In genomic region chr6:38164705-38165104, GRCm38 (mm10) we compare ENCODE assay signal across 36 mouse cellular contexts. TPM values are rescaled to one million over a fixed set of nuclear protein-coding genes. Genes with fewer than 3 reads are reported as not detected.
DNase-seq lines count a peak whose midpoint lies in the region; ATAC-seq and TF ChIP-seq lines count a peak whose summit lies in the region.
"Had no signal": no experiment of that assay in that cellular context is flagged by ENCODE, and none has a peak within 500 bp of the region (broad histone marks: within the 10 kb centered on the region; RNA-seq: fewer than 3 reads in every experiment).

No protein-coding gene starts in this region.

- peak overlapping the region; percentile 59; the same call in 1 of the 2 replicates for H3K27ac ChIP-seq in kidney, embryonic 14.5 days (ENCODE audit: low read depth, low read length)
- peak overlapping the region; percentile 83 for H3K27ac ChIP-seq in limb, embryonic 12.5 days
- no peak overlapping the region for H3K27ac ChIP-seq in gastrocnemius, adult 2 months
- H3K27ac ChIP-seq: embryonic facial prominence, embryonic 15.5 days; heart, adult 2 months; heart, embryonic 13.5 days; hindbrain, embryonic 15.5 days; kidney, postnatal 0 days; liver, embryonic 12.5 days; midbrain, embryonic 12.5 days had no signal

- no peak overlapping the region for H3K4me2 ChIP-seq in kidney, embryonic 14.5 days (replicated peaks; ENCODE audit: low read depth, low read length)
- H3K4me2 ChIP-seq in limb, embryonic 12.5 days: peak overlapping the region; percentile 6; the same call in 1 of the 2 replicates
- H3K4me2 ChIP-seq: embryonic facial prominence, embryonic 15.5 days; heart, embryonic 13.5 days; hindbrain, embryonic 15.5 days; liver, embryonic 12.5 days; midbrain, embryonic 12.5 days; neural tube, embryonic 13.5 days had no signal

- no peak for TF ChIP-seq CTCF in gastrocnemius, adult 2 months (IDR thresholded peaks at IDR 0.05)

- peaks cover 18% of the 10 kb centered on the region; the same call in 1 of the 2 replicates for H3K36me3 ChIP-seq in kidney, embryonic 14.5 days (ENCODE audit: control insufficient read depth, insufficient read depth, low read length)
- peaks cover 49% of the 10 kb centered on the region for H3K36me3 ChIP-seq in limb, embryonic 12.5 days

- no peak for DNase-seq in kidney, postnatal 10 days
- peak; percentile 36 for DNase-seq in right cerebral cortex, postnatal 14 days
- DNase-seq in right cerebral cortex, postnatal 4 days: no peak
- no peak for DNase-seq in gastrocnemius, adult 2 months
- DNase-seq in urinary bladder, adult 18-20 months (ENCODE audit: low spot score in 2 of 2): no peak
- no peak for DNase-seq in MN1 (ENCODE audit: low spot score)
- DNase-seq: adrenal gland, postnatal 14 days; cerebellum, adult 11-12 months; cerebellum, adult 9-11 months; heart, adult 2 months; heart, postnatal 10 days; kidney, adult 11 months; layer of hippocampus, postnatal 36 days; liver, postnatal 0 days; lung, postnatal 36 days; thymus, postnatal 14 days had no signal

- no peak overlapping the region for H3K4me3 ChIP-seq in kidney, embryonic 14.5 days (ENCODE audit: low read length)
- no peak overlapping the region for H3K4me3 ChIP-seq in limb, embryonic 12.5 days (replicated peaks)
- no peak overlapping the region for H3K4me3 ChIP-seq in gastrocnemius, adult 2 months
- H3K4me3 ChIP-seq: embryonic facial prominence, embryonic 15.5 days; heart, adult 2 months; heart, embryonic 13.5 days; hindbrain, embryonic 15.5 days; liver, embryonic 12.5 days; midbrain, embryonic 12.5 days; neural tube, embryonic 13.5 days had no signal

- no peak overlapping the region for H3K9ac ChIP-seq in kidney, embryonic 14.5 days (ENCODE audit: low read depth, low read length)
- no peak overlapping the region for H3K9ac ChIP-seq in limb, embryonic 12.5 days (replicated peaks)
- H3K9ac ChIP-seq: embryonic facial prominence, embryonic 15.5 days; hindbrain, embryonic 15.5 days; liver, embryonic 12.5 days; liver, postnatal 0 days; midbrain, embryonic 12.5 days had no signal

- peaks cover 6% of the 10 kb centered on the region for H3K4me1 ChIP-seq in kidney, embryonic 14.5 days (ENCODE audit: control insufficient read depth, insufficient read depth, low read length)
- H3K4me1 ChIP-seq in limb, embryonic 12.5 days (replicated peaks): peaks cover 37% of the 10 kb centered on the region
- H3K4me1 ChIP-seq: liver, embryonic 12.5 days had no signal

- WGBS in kidney, embryonic 14.5 days: 69% methylated on average over 6 of the region's 6 CpGs
- WGBS in limb, embryonic 12.5 days: 76% methylated on average over 6 of the region's 6 CpGs

- no peaks in the 10 kb centered on the region for H3K27me3 ChIP-seq in kidney, embryonic 14.5 days (ENCODE audit: control insufficient read depth, insufficient read depth, low read length)
- H3K27me3 ChIP-seq in limb, embryonic 12.5 days: no peaks in the 10 kb centered on the region
- H3K27me3 ChIP-seq: embryonic facial prominence, embryonic 15.5 days; heart, embryonic 13.5 days; hindbrain, embryonic 15.5 days; liver, embryonic 12.5 days; neural tube, embryonic 13.5 days had no signal

- H3K9me3 ChIP-seq in kidney, embryonic 14.5 days (ENCODE audit: control insufficient read depth, low read length): no peaks in the 10 kb centered on the region
- H3K9me3 ChIP-seq in limb, embryonic 12.5 days: no peaks in the 10 kb centered on the region; the same call in 1 of the 2 replicates
- H3K9me3 ChIP-seq: embryonic facial prominence, embryonic 15.5 days; heart, embryonic 13.5 days; hindbrain, embryonic 15.5 days; liver, embryonic 12.5 days; midbrain, embryonic 12.5 days; neural tube, embryonic 13.5 days had no signal

- intact Hi-C loops in gastrocnemius, adult 2 months (cut with DNase I): loop anchor here (10.0 kb wide), 1 partner anchor 140 kb away; no protein-coding TSS in a partner anchor

- peak; percentile 20; the same call in 1 of the 2 replicates for ATAC-seq in kidney, embryonic 14.5 days (ENCODE audit: low FRiP score, low TSS enrichment)
- no peak for ATAC-seq in limb, embryonic 12.5 days (ENCODE audit: insufficient number of reproducible peaks, insufficient read depth, low FRiP score, low TSS enrichment, low read depth)
- ATAC-seq: forebrain, embryonic 14.5 days; inflammation-experienced regulatory T-cells, adult 6 months; liver, embryonic 12.5 days; liver, postnatal 0 days had no signal

RNA-seq across cellular contexts. Expression of gene Atp6v0a4, which starts 40.3 kb away (rescaled TPM):
- 2.6 and 3.0 TPM in 2 replicates for polyA plus RNA-seq in kidney, embryonic 14.5 days (2014; fragmentation: Nextera tagmentation; extraction: Ambion mirVana)
- not detected in 2 replicates for polyA plus RNA-seq in limb, embryonic 12.5 days (2016; fragmentation: Nextera tagmentation; extraction: Ambion mirVana)
- total RNA-seq in gastrocnemius, adult 2 months (2021): under 1 TPM; 0.50 to 0.56 TPM
- total RNA-seq: hematopoietic stem cell, adult 5-6 weeks; megakaryocyte, adult 5-6 weeks had no signal
- polyA plus RNA-seq: forebrain, embryonic 14.5 days; inflammation-experienced regulatory T-cells, adult 6 months; midbrain, embryonic 12.5 days had no signal

RNA-seq across cellular contexts. Expression of gene Tmem213, which starts 55.6 kb away (rescaled TPM):
- 19.9 and 22.2 TPM in 2 replicates for polyA plus RNA-seq in kidney, embryonic 14.5 days (2014; fragmentation: Nextera tagmentation; extraction: Ambion mirVana)
- polyA plus RNA-seq in limb, embryonic 12.5 days (2016; fragmentation: Nextera tagmentation; extraction: Ambion mirVana): 0.71 and 0.73 TPM in 2 replicates
- total RNA-seq in gastrocnemius, adult 2 months (2021): not detected
- total RNA-seq: adrenal gland, postnatal 14 days; gastrocnemius, adult 8-10 months; gastrocnemius, postnatal 4 days; heart, adult 2 months; heart, postnatal 10 days; hematopoietic stem cell, adult 5-6 weeks; layer of hippocampus, postnatal 36 days; left cerebral cortex, postnatal 36 days; megakaryocyte, adult 5-6 weeks; MEL; midbrain, postnatal 0 days had no signal
- polyA plus RNA-seq: forebrain, embryonic 14.5 days; frontal cortex, adult 2 months; heart, adult 2 months; heart, embryonic 13.5 days; hindbrain, embryonic 15.5 days; inflammation-experienced regulatory T-cells, adult 6 months; large intestine, adult 2 months; liver, embryonic 12.5 days; liver, postnatal 0 days; midbrain, embryonic 12.5 days; neural tube, embryonic 13.5 days had no signal

Comparison
In these comparisons a context has a peak if more than half of its experiments do, and no peak if none do; other contexts are left out.
1. RNA of gene Tmem213, which starts 55.6 kb away (polyA plus RNA-seq): 19.9 to 22.2 TPM in kidney, embryonic 14.5 days; 0.71 to 0.73 TPM in limb, embryonic 12.5 days; every median in the first group is over 10 times any median in the second.